Mouse (Mus musculus) retina, embryonic 14.5 days (tissue): ENCODE results near the gene Tsr3.
"Not testable (repeated sequence)": the region's sequence is repeated elsewhere in the genome, so short reads cannot be mapped to it uniquely, and the experiment has no call there.

Experiments used
- DNase-seq: peaks from one replicate; pipeline ENCODE4 v3.0.0-alpha.2; 2015; ENCODE audit warnings: low spot score

The Tsr3 gene

GRCm38 (mm10) chr17:25239695-25240636 is at the start of gene Tsr3, which contains the start of gene Gnptg:
TSS of gene Tsr3 (plus strand) at chr17:25240170.
TSS of gene Gnptg (minus strand) at chr17:25240124.
- peak; percentile 90 for DNase-seq

- DNase-seq: no peak
These were observed 37.6 kb upstream of the Tsr3 start for GRCm38 (mm10) chr17:25202401-25202800.

GRCm38 (mm10) chr17:25210006-25210405 is 30.0 kb upstream of the Tsr3 start:
- DNase-seq: no peak

- DNase-seq: no peak
These were observed 29.1 kb upstream of the Tsr3 start for GRCm38 (mm10) chr17:25210680-25211466.

- no peak for DNase-seq
These were observed 28.3 kb upstream of the Tsr3 start for GRCm38 (mm10) chr17:25211705-25212104.

- no peak for DNase-seq
These were observed 24.5 kb upstream of the Tsr3 start for GRCm38 (mm10) chr17:25215431-25215830.

GRCm38 (mm10) chr17:25218967-25219366 is 21.0 kb upstream of the Tsr3 start:
- no peak for DNase-seq

GRCm38 (mm10) chr17:25219492-25220295 is 20.3 kb upstream of the Tsr3 start:
- no peak for DNase-seq

- DNase-seq: no peak
These were observed 19.2 kb upstream of the Tsr3 start for GRCm38 (mm10) chr17:25220746-25221145.

GRCm38 (mm10) chr17:25221821-25222503 is 18.0 kb upstream of the Tsr3 start:
- peak; percentile 36 for DNase-seq

- DNase-seq: not testable (repeated sequence)
These were observed 17.4 kb upstream of the Tsr3 start for GRCm38 (mm10) chr17:25222504-25222940.

GRCm38 (mm10) chr17:25222951-25223601 is 16.9 kb upstream of the Tsr3 start:
- DNase-seq: no peak

GRCm38 (mm10) chr17:25224586-25225222 is 15.3 kb upstream of the Tsr3 start:
- no peak for DNase-seq

GRCm38 (mm10) chr17:25225659-25226058 is 14.3 kb upstream of the Tsr3 start:
- DNase-seq: no peak

GRCm38 (mm10) chr17:25227991-25228390 is 12.0 kb upstream of the Tsr3 start:
- no peak for DNase-seq

- not testable (repeated sequence) for DNase-seq
These were observed 9.8 kb upstream of the Tsr3 start for GRCm38 (mm10) chr17:25230014-25230655.

GRCm38 (mm10) chr17:25230700-25231099 is 9.3 kb upstream of the Tsr3 start:
- no peak for DNase-seq

GRCm38 (mm10) chr17:25231621-25232020 is 8.3 kb upstream of the Tsr3 start:
- not testable (repeated sequence) for DNase-seq

GRCm38 (mm10) chr17:25235635-25236034 is 4.3 kb upstream of the Tsr3 start:
- DNase-seq: no peak
